8 mouse cellular contexts compared by ENCODE assay signal in the genomic region with DNA sequence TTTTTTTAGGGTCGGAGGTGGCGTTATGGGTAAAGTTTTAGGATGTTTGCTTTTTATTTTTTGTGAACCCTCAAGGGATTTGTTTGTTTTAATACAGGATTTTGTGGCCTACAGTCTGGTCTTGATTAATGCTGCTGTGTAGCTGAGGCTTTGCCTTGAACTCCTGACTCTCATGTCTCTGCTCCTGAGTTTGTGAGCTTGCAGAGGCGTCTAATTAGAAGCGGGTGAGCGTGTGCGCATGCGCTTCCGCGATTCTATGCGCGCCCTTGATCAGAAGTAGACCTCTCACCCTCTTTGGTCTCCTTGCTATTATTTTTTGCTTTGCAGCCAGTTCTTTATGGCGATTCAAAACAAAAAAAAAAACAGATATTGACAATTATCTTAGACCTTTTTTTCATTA. TPM values are rescaled to one million over a fixed set of nuclear protein-coding genes. Genes with fewer than 3 reads are reported as not detected.
DNase-seq lines count a peak whose midpoint lies in the region; ATAC-seq and TF ChIP-seq lines count a peak whose summit lies in the region.

No protein-coding gene starts in this region.

- peaks cover 6% of the 10 kb centered on the region for H3K4me1 ChIP-seq in testis, adult 2 months (ENCODE audit: control insufficient read depth, insufficient read depth, low read length)
- H3K4me1 ChIP-seq in limb, embryonic 14.5 days (ENCODE audit: control insufficient read depth, insufficient read depth, low read length): peaks cover 17% of the 10 kb centered on the region
- peaks cover 11% of the 10 kb centered on the region; the same call in 1 of the 2 replicates for H3K4me1 ChIP-seq in stomach, embryonic 16.5 days (ENCODE audit: control insufficient read depth, insufficient read depth, low read length)

- intact Hi-C loops in left cerebral cortex, postnatal 10 days (cut with DNase I): no loop called here

- H3K9ac ChIP-seq in limb, embryonic 14.5 days (ENCODE audit: low read depth, low read length, severe bottlenecking): peak overlapping the region; percentile 78
- H3K9ac ChIP-seq in stomach, embryonic 16.5 days (ENCODE audit: low read length): peak overlapping the region; percentile 91

- DNase-seq in embryo, embryonic 10 days (ENCODE audit: low spot score): peak; percentile 29
- DNase-seq in embryo, embryonic 9.5 days (ENCODE audit: extremely low spot score): no peak
- DNase-seq in testis, postnatal 14 days (ENCODE audit: low spot score): no peak
- no peak for DNase-seq in limb, embryonic 14.5 days (ENCODE audit: low spot score)
- DNase-seq in left cerebral cortex, postnatal 10 days (ENCODE audit: extremely low spot score in 1 of 2, low spot score in 2 of 2): no peak
- no peak for DNase-seq in Muller cell, postnatal 12 days (ENCODE audit: inconsistent ontology term)

- peak overlapping the region; percentile 81 for H3K27ac ChIP-seq in testis, adult 2 months (ENCODE audit: control insufficient read depth, insufficient read depth, low read depth, low read length)
- H3K27ac ChIP-seq in limb, embryonic 14.5 days (replicated peaks; ENCODE audit: low read depth, low read length): 0 out of 2 replicates have a peak overlapping the region, but pooled peaks have one; percentile 85
- H3K27ac ChIP-seq in stomach, embryonic 16.5 days (ENCODE audit: low read length): no peak overlapping the region

- TF ChIP-seq CTCF in testis, adult 2 months (IDR thresholded peaks at IDR 0.05; ENCODE audit: control insufficient read depth, insufficient read depth, insufficient replicate concordance, low read depth, low read length): no peak

- no peaks in the 10 kb centered on the region for H3K27me3 ChIP-seq in testis, adult 2 months (ENCODE audit: control insufficient read depth, insufficient read depth, low read length)
- H3K27me3 ChIP-seq in limb, embryonic 14.5 days (ENCODE audit: control insufficient read depth, insufficient read depth, low read length): no peaks in the 10 kb centered on the region
- no peaks in the 10 kb centered on the region for H3K27me3 ChIP-seq in stomach, embryonic 16.5 days (ENCODE audit: control insufficient read depth, insufficient read depth, low read length)

- ATAC-seq in limb, embryonic 14.5 days (ENCODE audit: low FRiP score, low read depth): no peak
- ATAC-seq in stomach, embryonic 16.5 days (ENCODE audit: insufficient read depth, low FRiP score): no peak

- no peaks in the 10 kb centered on the region for H3K36me3 ChIP-seq in testis, adult 2 months (ENCODE audit: control insufficient read depth, insufficient read depth, low read length)
- H3K36me3 ChIP-seq in limb, embryonic 14.5 days (ENCODE audit: control insufficient read depth, insufficient read depth, low read length): no peaks in the 10 kb centered on the region; the same call in 1 of the 2 replicates
- H3K36me3 ChIP-seq in stomach, embryonic 16.5 days (ENCODE audit: control insufficient read depth, insufficient read depth, low read length): no peaks in the 10 kb centered on the region

- no peaks in the 10 kb centered on the region for H3K9me3 ChIP-seq in limb, embryonic 14.5 days (ENCODE audit: control insufficient read depth, low read length)
- no peaks in the 10 kb centered on the region for H3K9me3 ChIP-seq in stomach, embryonic 16.5 days (replicated peaks; ENCODE audit: control insufficient read depth, low read length)

- peak overlapping the region; percentile 69 for H3K4me2 ChIP-seq in limb, embryonic 14.5 days (replicated peaks; ENCODE audit: low read depth, low read length, severe bottlenecking)
- H3K4me2 ChIP-seq in stomach, embryonic 16.5 days (ENCODE audit: low read depth, low read length): peak overlapping the region; percentile 55

- WGBS in limb, embryonic 14.5 days: 68% methylated on average over 12 of the region's 12 CpGs
- 82% methylated on average over 12 of the region's 12 CpGs for WGBS in stomach, embryonic 16.5 days

- TF ChIP-seq POLR2A in testis, adult 2 months (IDR thresholded peaks at IDR 0.05; ENCODE audit: control insufficient read depth, low read depth, low read length): no peak
- no peak for TF ChIP-seq POLR2A in limb, embryonic 14.5 days (IDR thresholded peaks at IDR 0.05; ENCODE audit: borderline replicate concordance, extremely low read depth, insufficient read depth, insufficient read length)

- H3K4me3 ChIP-seq in testis, adult 2 months (ENCODE audit: control insufficient read depth, low read depth, low read length): peak overlapping the region; percentile 93
- H3K4me3 ChIP-seq in limb, embryonic 14.5 days (replicated peaks; ENCODE audit: low read length): peak overlapping the region; percentile 85
- H3K4me3 ChIP-seq in stomach, embryonic 16.5 days (replicated peaks; ENCODE audit: low read length): peak overlapping the region; percentile 89

RNA-seq across cellular contexts. Expression of gene Pkig, which starts 1.2 kb away (rescaled TPM):
- polyA plus RNA-seq in testis, adult 2 months (2012; rRNA removed): 319 and 325 TPM in 2 replicates
- polyA plus RNA-seq in limb, embryonic 14.5 days (2012; rRNA removed): 76.1 and 85.2 TPM in 2 replicates
- polyA plus RNA-seq in limb, embryonic 14.5 days (2014; fragmentation: Nextera tagmentation; extraction: Ambion mirVana): 126 and 133 TPM in 2 replicates
- polyA plus RNA-seq in stomach, embryonic 16.5 days (2015; fragmentation: Nextera tagmentation; extraction: Ambion mirVana): 91.2 and 107 TPM in 2 replicates
- 10 to 100 TPM; 95.0 to 98.5 TPM for total RNA-seq in left cerebral cortex, postnatal 10 days (2021)

RNA-seq across cellular contexts. Expression of gene Serinc3, which starts 14.5 kb away (rescaled TPM):
- polyA plus RNA-seq in testis, adult 2 months (2012; rRNA removed): 208 and 270 TPM in 2 replicates
- 99.5 and 114 TPM in 2 replicates for polyA plus RNA-seq in limb, embryonic 14.5 days (2012; rRNA removed)
- 40.5 and 43.4 TPM in 2 replicates for polyA plus RNA-seq in limb, embryonic 14.5 days (2014; fragmentation: Nextera tagmentation; extraction: Ambion mirVana)
- polyA plus RNA-seq in stomach, embryonic 16.5 days (2015; fragmentation: Nextera tagmentation; extraction: Ambion mirVana): 59.2 and 62.2 TPM in 2 replicates
- 100 to 1,000 TPM; 213 to 225 TPM for total RNA-seq in left cerebral cortex, postnatal 10 days (2021)

RNA-seq across cellular contexts. Expression of gene Ttpal, which starts 57.3 kb away (rescaled TPM):
- polyA plus RNA-seq in testis, adult 2 months (2012; rRNA removed): 2.5 and 4.0 TPM in 2 replicates
- polyA plus RNA-seq in limb, embryonic 14.5 days (2012; rRNA removed): 25.3 and 29.6 TPM in 2 replicates
- polyA plus RNA-seq in limb, embryonic 14.5 days (2014; fragmentation: Nextera tagmentation; extraction: Ambion mirVana): 48.0 and 52.6 TPM in 2 replicates
- 31.4 and 33.3 TPM in 2 replicates for polyA plus RNA-seq in stomach, embryonic 16.5 days (2015; fragmentation: Nextera tagmentation; extraction: Ambion mirVana)
- 10 to 100 TPM; 54.9 to 59.8 TPM for total RNA-seq in left cerebral cortex, postnatal 10 days (2021)
